In the genomic region with DNA sequence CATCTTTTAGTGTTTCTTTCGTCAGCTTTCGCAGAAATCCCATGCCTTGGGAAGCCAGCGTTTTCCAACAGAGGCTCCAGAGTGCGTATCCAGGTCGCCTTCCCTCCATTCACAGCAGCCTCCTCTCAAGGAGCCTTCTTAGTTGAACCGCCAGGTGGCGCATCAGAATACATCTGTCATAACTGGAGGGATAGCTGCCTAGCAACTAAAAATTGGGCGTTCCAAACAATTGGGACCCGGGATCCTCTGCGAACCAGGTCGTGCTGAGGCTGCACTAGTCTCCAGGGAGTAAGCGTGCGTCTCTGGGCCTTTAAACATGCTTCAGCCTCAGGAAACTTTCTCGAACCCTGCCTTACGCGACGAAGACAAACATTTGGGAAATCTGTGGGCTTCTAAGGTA, we compare ENCODE assay signal across 9 mouse cellular contexts. TPM values are rescaled to one million over a fixed set of nuclear protein-coding genes. Genes with fewer than 3 reads are reported as not detected.
DNase-seq lines count a peak whose midpoint lies in the region; ATAC-seq and TF ChIP-seq lines count a peak whose summit lies in the region.
"Had no signal": no experiment of that assay in that cellular context is flagged by ENCODE, and none has a peak within 500 bp of the region (broad histone marks: within the 10 kb centered on the region; RNA-seq: fewer than 3 reads in every experiment).

No protein-coding gene starts in this region.

- H3K4me2 ChIP-seq in CH12.LX (ENCODE audit: insufficient read depth, low read depth, poor library complexity, severe bottlenecking) = peak overlapping the region; percentile 95
- H3K4me2 ChIP-seq in forebrain, embryonic 12.5 days = peak overlapping the region; percentile 51
- peak overlapping the region; percentile 36; the same call in 1 of the 2 replicates for H3K4me2 ChIP-seq in heart, postnatal 0 days (ENCODE audit: low read depth, low read length)
- H3K4me2 ChIP-seq in liver, embryonic 15.5 days = peak overlapping the region; percentile 40
- peak overlapping the region; percentile 54 for H3K4me2 ChIP-seq in neural tube, embryonic 12.5 days (replicated peaks)
- H3K4me2 ChIP-seq in stomach, postnatal 0 days (replicated peaks; ENCODE audit: low read depth) = peak overlapping the region; percentile 44

- TF ChIP-seq EP300 in CH12.LX (IDR thresholded peaks at IDR 0.05; ENCODE audit: low read length) = no peak
- no peak for TF ChIP-seq EP300 in heart, postnatal 0 days (IDR thresholded peaks at IDR 0.05; ENCODE audit: low read depth)
- TF ChIP-seq EP300 in stomach, postnatal 0 days (optimal IDR thresholded peaks at IDR 0.05) = no peak

- H3K27ac ChIP-seq in CH12.LX (ENCODE audit: insufficient read depth, low read depth) = no peak overlapping the region
- H3K27ac ChIP-seq in forebrain, embryonic 12.5 days = no peak overlapping the region
- H3K27ac ChIP-seq in heart, postnatal 0 days (ENCODE audit: low read depth) = no peak overlapping the region
- H3K27ac ChIP-seq in liver, embryonic 15.5 days (replicated peaks) = no peak overlapping the region
- no peak overlapping the region for H3K27ac ChIP-seq in neural tube, embryonic 12.5 days
- H3K27ac ChIP-seq in stomach, postnatal 0 days (replicated peaks) = no peak overlapping the region

- H3K27me3 ChIP-seq in CH12.LX (replicated peaks) = peaks cover 41% of the 10 kb centered on the region
- peaks cover 18% of the 10 kb centered on the region for H3K27me3 ChIP-seq in forebrain, embryonic 12.5 days
- peaks cover 11% of the 10 kb centered on the region; the same call in 1 of the 2 replicates for H3K27me3 ChIP-seq in heart, postnatal 0 days (ENCODE audit: control insufficient read depth, insufficient read depth, low read length)
- H3K27me3 ChIP-seq in liver, embryonic 15.5 days = peaks cover 63% of the 10 kb centered on the region
- H3K27me3 ChIP-seq in neural tube, embryonic 12.5 days (replicated peaks) = peaks cover 13% of the 10 kb centered on the region; the same call in 1 of the 2 replicates
- no peaks in the 10 kb centered on the region; the same call in 1 of the 2 replicates for H3K27me3 ChIP-seq in stomach, postnatal 0 days (ENCODE audit: control insufficient read depth, insufficient read depth, low read length)

- peak overlapping the region; percentile 17 to 41 (median 25) for H3K4me3 ChIP-seq in CH12.LX (replicated peaks in 1 of 3; ENCODE audit: low read depth in 2 of 3, low read length in 2 of 3, poor library complexity in 1 of 3)
- H3K4me3 ChIP-seq in forebrain, embryonic 12.5 days (replicated peaks) = peak overlapping the region; percentile 23
- no peak overlapping the region for H3K4me3 ChIP-seq in heart, postnatal 0 days (ENCODE audit: low read depth, low read length)
- no peak overlapping the region for H3K4me3 ChIP-seq in liver, embryonic 15.5 days (replicated peaks)
- H3K4me3 ChIP-seq in neural tube, embryonic 12.5 days = no peak overlapping the region
- H3K4me3 ChIP-seq in stomach, postnatal 0 days (ENCODE audit: low read depth, low read length) = 0 out of 2 replicates have a peak overlapping the region, but pooled peaks have one; percentile 10

- TF ChIP-seq CTCF in CH12.LX (conservative IDR thresholded peaks at IDR 0.05 in 1 of 2, IDR thresholded peaks at IDR 0.05 in 1 of 2; ENCODE audit: low read depth in 2 of 2, low read length in 2 of 2) = peak; percentile 78 to 82
- peak; percentile 82 for TF ChIP-seq CTCF in heart, postnatal 0 days (IDR thresholded peaks at IDR 0.05; ENCODE audit: low read depth)
- peak; percentile 88 for TF ChIP-seq CTCF in stomach, postnatal 0 days (IDR thresholded peaks at IDR 0.05; ENCODE audit: low read depth)

- no peaks in the 10 kb centered on the region for H3K79me2 ChIP-seq in CH12.LX (replicated peaks; ENCODE audit: control insufficient read depth, extremely low read depth, insufficient read depth, poor library complexity, severe bottlenecking)

- dilution Hi-C loops in CH12.LX (cut with MboI; ENCODE audit: extremely low pct_ligation_motif_present, extremely low pct_unique_long_range_greater_than_20kb, low sequenced_read_pairs) = no loop called here

- peak; percentile 96 for DNase-seq in CH12.LX (ENCODE audit: extremely low read depth)
- peak; percentile 85 for DNase-seq in c-Kit-positive CD71-positive TER-119-negative erythroid progenitor cells, embryonic 14.5 days (ENCODE audit: low read depth)
- DNase-seq in heart, postnatal 0 days (ENCODE audit: low spot score) = peak; percentile 84
- DNase-seq in kidney, postnatal 36 days = peak; percentile 87 to 92
- DNase-seq in stomach, postnatal 0 days (ENCODE audit: low spot score) = peak; percentile 85

- no peaks in the 10 kb centered on the region for H3K36me3 ChIP-seq in CH12.LX (replicated peaks in 1 of 2; ENCODE audit: control insufficient read depth in 1 of 2, insufficient read depth in 1 of 2, low read length in 1 of 2)
- H3K36me3 ChIP-seq in forebrain, embryonic 12.5 days (replicated peaks) = no peaks in the 10 kb centered on the region
- no peaks in the 10 kb centered on the region for H3K36me3 ChIP-seq in heart, postnatal 0 days (replicated peaks; ENCODE audit: control insufficient read depth, insufficient read depth, low read length)
- no peaks in the 10 kb centered on the region for H3K36me3 ChIP-seq in liver, embryonic 15.5 days (replicated peaks)
- no peaks in the 10 kb centered on the region for H3K36me3 ChIP-seq in neural tube, embryonic 12.5 days
- no peaks in the 10 kb centered on the region for H3K36me3 ChIP-seq in stomach, postnatal 0 days (ENCODE audit: control insufficient read depth, insufficient read depth, low read length)

- no peaks in the 10 kb centered on the region for H3K9me3 ChIP-seq in CH12.LX (replicated peaks; ENCODE audit: low read length)
- no peaks in the 10 kb centered on the region for H3K9me3 ChIP-seq in forebrain, embryonic 12.5 days
- no peaks in the 10 kb centered on the region for H3K9me3 ChIP-seq in heart, postnatal 0 days (replicated peaks; ENCODE audit: control insufficient read depth, low read length)
- no peaks in the 10 kb centered on the region for H3K9me3 ChIP-seq in liver, embryonic 15.5 days (replicated peaks)
- H3K9me3 ChIP-seq in neural tube, embryonic 12.5 days = no peaks in the 10 kb centered on the region
- H3K9me3 ChIP-seq in stomach, postnatal 0 days (ENCODE audit: control insufficient read depth, low read length) = no peaks in the 10 kb centered on the region

- peak; percentile 45 for TF ChIP-seq RAD21 in CH12.LX (IDR thresholded peaks at IDR 0.05; ENCODE audit: low read depth, low read length)

- H3K4me1 ChIP-seq in CH12.LX (ENCODE audit: control insufficient read depth in 1 of 2, insufficient read depth in 2 of 2) = peaks cover 0 to 24% of the 10 kb centered on the region in 2 experiments; a peak in 2 of 4 replicates
- H3K4me1 ChIP-seq in forebrain, embryonic 12.5 days = peaks cover 14% of the 10 kb centered on the region
- peaks cover 15% of the 10 kb centered on the region for H3K4me1 ChIP-seq in heart, postnatal 0 days (ENCODE audit: control insufficient read depth, insufficient read depth)
- peaks cover 17% of the 10 kb centered on the region for H3K4me1 ChIP-seq in liver, embryonic 15.5 days (replicated peaks)
- peaks cover 10% of the 10 kb centered on the region; the same call in 1 of the 2 replicates for H3K4me1 ChIP-seq in neural tube, embryonic 12.5 days
- no peaks in the 10 kb centered on the region for H3K4me1 ChIP-seq in stomach, postnatal 0 days (replicated peaks; ENCODE audit: control insufficient read depth, insufficient read depth)

- TF ChIP-seq POLR2A in CH12.LX (IDR thresholded peaks at IDR 0.05; ENCODE audit: low read depth, low read length) = no peak

- peak overlapping the region; percentile 68 for H3K9ac ChIP-seq in CH12.LX (ENCODE audit: insufficient read depth, low read depth)
- H3K9ac ChIP-seq in forebrain, embryonic 12.5 days = no peak overlapping the region
- H3K9ac ChIP-seq in heart, postnatal 0 days (replicated peaks; ENCODE audit: low read depth, low read length) = no peak overlapping the region
- no peak overlapping the region for H3K9ac ChIP-seq in liver, embryonic 15.5 days
- H3K9ac ChIP-seq in neural tube, embryonic 12.5 days = no peak overlapping the region
- no peak overlapping the region for H3K9ac ChIP-seq in stomach, postnatal 0 days (ENCODE audit: low read length)

- in situ Hi-C loops in CH12.LX (cut with MboI; ENCODE audit: low pct_ligation_motif_present, low pct_unique_long_range_greater_than_20kb, low sequenced_read_pairs) = no loop called here

- WGBS in forebrain, embryonic 12.5 days = 4% methylated on average over 17 of the region's 17 CpGs
- 5% methylated on average over 17 of the region's 17 CpGs for WGBS in heart, postnatal 0 days
- WGBS in liver, embryonic 15.5 days (ENCODE audit: insufficient replicate concordance) = 6% methylated on average over 17 of the region's 17 CpGs
- 7% methylated on average over 17 of the region's 17 CpGs for WGBS in neural tube, embryonic 12.5 days
- WGBS in stomach, postnatal 0 days = 5% methylated on average over 17 of the region's 17 CpGs

- ATAC-seq in forebrain, embryonic 12.5 days (ENCODE audit: low FRiP score) = peak; percentile 78
- ATAC-seq in heart, postnatal 0 days (ENCODE audit: insufficient read depth, low read depth) = peak; percentile 72; the same call in 1 of the 2 replicates
- no peak for ATAC-seq in liver, embryonic 15.5 days (ENCODE audit: insufficient read depth)
- ATAC-seq in neural tube, embryonic 12.5 days (ENCODE audit: low FRiP score, low read depth) = peak; percentile 65
- ATAC-seq in stomach, postnatal 0 days (ENCODE audit: low FRiP score, low TSS enrichment) = peak; percentile 41; the same call in 1 of the 2 replicates

RNA-seq across cellular contexts. Expression of gene 5330417C22Rik, which starts 1.0 kb away (rescaled TPM):
- 0.13 and 0.17 TPM in 2 replicates for total RNA-seq in CH12.LX (2012; rRNA removed)
- 0.05 TPM in 1 of 2 replicates, not detected in the other for total RNA-seq in CH12.LX (2014; rRNA removed)
- 0.26 and 0.27 TPM in 2 replicates for polyA plus RNA-seq in CH12.LX (2012; ENCODE audit: insufficient read length, low read depth)
- polyA plus RNA-seq in forebrain, embryonic 12.5 days (2016; fragmentation: Nextera tagmentation; extraction: Ambion mirVana) = 3.7 and 5.9 TPM in 2 replicates
- total RNA-seq in heart, postnatal 0 days (2014; rRNA removed; ENCODE audit: low replicate concordance) = 0.04 and 0.62 TPM in 2 replicates
- 0.34 and 1.6 TPM in 2 replicates for polyA plus RNA-seq in heart, postnatal 0 days (2015; fragmentation: Nextera tagmentation; extraction: Ambion mirVana)
- 0.26 and 0.71 TPM in 2 replicates for polyA plus RNA-seq in liver, embryonic 15.5 days (2015; fragmentation: Nextera tagmentation; extraction: Ambion mirVana)
- 4.6 TPM in 2 replicates for polyA plus RNA-seq in neural tube, embryonic 12.5 days (2016; fragmentation: Nextera tagmentation; extraction: Ambion mirVana)
- polyA plus RNA-seq in stomach, postnatal 0 days (2015; fragmentation: Nextera tagmentation; extraction: Ambion mirVana) = 30.8 and 32.0 TPM in 2 replicates

RNA-seq across cellular contexts. Expression of gene 1700013F07Rik, which starts 3.4 kb away (rescaled TPM):
- total RNA-seq in CH12.LX (2012; rRNA removed) (2.5 TPM in 1 of 2 replicates, not detected in the other), CH12.LX (2014; rRNA removed) (0.38 TPM in 1 of 2 replicates, not detected in the other)
- polyA plus RNA-seq in CH12.LX (2012; ENCODE audit: insufficient read length, low read depth) = 0.94 TPM in 1 of 2 replicates, not detected in the other
- 0.76 and 1.2 TPM in 2 replicates for polyA plus RNA-seq in forebrain, embryonic 12.5 days (2016; fragmentation: Nextera tagmentation; extraction: Ambion mirVana)
- total RNA-seq in heart, postnatal 0 days (2014; rRNA removed; ENCODE audit: low replicate concordance) = not detected in 2 replicates
- not detected in 2 replicates for polyA plus RNA-seq in heart, postnatal 0 days (2015; fragmentation: Nextera tagmentation; extraction: Ambion mirVana)
- polyA plus RNA-seq in liver, embryonic 15.5 days (2015; fragmentation: Nextera tagmentation; extraction: Ambion mirVana) = not detected in 2 replicates
- 0.32 TPM in 1 of 2 replicates, not detected in the other for polyA plus RNA-seq in neural tube, embryonic 12.5 days (2016; fragmentation: Nextera tagmentation; extraction: Ambion mirVana)
- 0.34 TPM in 1 of 2 replicates, not detected in the other for polyA plus RNA-seq in stomach, postnatal 0 days (2015; fragmentation: Nextera tagmentation; extraction: Ambion mirVana)
- polyA plus RNA-seq: large intestine, adult 2 months had no signal

RNA-seq across cellular contexts. Expression of gene Tmem167b, which starts 25.0 kb away (rescaled TPM):
- total RNA-seq in CH12.LX (2012; rRNA removed) (11.3 and 12.0 TPM in 2 replicates), CH12.LX (2014; rRNA removed) (18.4 and 18.7 TPM in 2 replicates)
- polyA plus RNA-seq in CH12.LX (2012; ENCODE audit: insufficient read length, low read depth) = 13.1 and 14.4 TPM in 2 replicates
- polyA plus RNA-seq in forebrain, embryonic 12.5 days (2016; fragmentation: Nextera tagmentation; extraction: Ambion mirVana) = 59.4 and 65.8 TPM in 2 replicates
- 22.4 and 34.6 TPM in 2 replicates for total RNA-seq in heart, postnatal 0 days (2014; rRNA removed; ENCODE audit: low replicate concordance)
- 25.4 and 25.8 TPM in 2 replicates for polyA plus RNA-seq in heart, postnatal 0 days (2015; fragmentation: Nextera tagmentation; extraction: Ambion mirVana)
- 15.1 and 16.2 TPM in 2 replicates for polyA plus RNA-seq in liver, embryonic 15.5 days (2015; fragmentation: Nextera tagmentation; extraction: Ambion mirVana)
- polyA plus RNA-seq in neural tube, embryonic 12.5 days (2016; fragmentation: Nextera tagmentation; extraction: Ambion mirVana) = 55.3 and 56.7 TPM in 2 replicates
- 29.9 and 33.0 TPM in 2 replicates for polyA plus RNA-seq in stomach, postnatal 0 days (2015; fragmentation: Nextera tagmentation; extraction: Ambion mirVana)

RNA-seq across cellular contexts. Expression of gene Taf13, which starts 34.2 kb away (rescaled TPM):
- total RNA-seq in CH12.LX (2012; rRNA removed) = 9.6 and 10.0 TPM in 2 replicates
- total RNA-seq in CH12.LX (2014; rRNA removed) = 10.3 and 12.0 TPM in 2 replicates
- polyA plus RNA-seq in CH12.LX (2012; ENCODE audit: insufficient read length, low read depth) = 19.7 and 20.9 TPM in 2 replicates
- 55.7 and 58.5 TPM in 2 replicates for polyA plus RNA-seq in forebrain, embryonic 12.5 days (2016; fragmentation: Nextera tagmentation; extraction: Ambion mirVana)
- 6.0 and 9.9 TPM in 2 replicates for total RNA-seq in heart, postnatal 0 days (2014; rRNA removed; ENCODE audit: low replicate concordance)
- polyA plus RNA-seq in heart, postnatal 0 days (2015; fragmentation: Nextera tagmentation; extraction: Ambion mirVana) = 29.6 and 30.3 TPM in 2 replicates
- polyA plus RNA-seq in liver, embryonic 15.5 days (2015; fragmentation: Nextera tagmentation; extraction: Ambion mirVana) = 9.5 and 10.4 TPM in 2 replicates
- 72.6 and 77.8 TPM in 2 replicates for polyA plus RNA-seq in neural tube, embryonic 12.5 days (2016; fragmentation: Nextera tagmentation; extraction: Ambion mirVana)
- polyA plus RNA-seq in stomach, postnatal 0 days (2015; fragmentation: Nextera tagmentation; extraction: Ambion mirVana) = 40.0 and 42.2 TPM in 2 replicates

RNA-seq across cellular contexts. Expression of gene Wdr47, which starts 53.8 kb away (rescaled TPM):
- total RNA-seq in CH12.LX (2012; rRNA removed) = 2.2 and 2.4 TPM in 2 replicates
- 1.7 and 2.7 TPM in 2 replicates for total RNA-seq in CH12.LX (2014; rRNA removed)
- 2.7 and 4.6 TPM in 2 replicates for polyA plus RNA-seq in CH12.LX (2012; ENCODE audit: insufficient read length, low read depth)
- 51.1 and 55.9 TPM in 2 replicates for polyA plus RNA-seq in forebrain, embryonic 12.5 days (2016; fragmentation: Nextera tagmentation; extraction: Ambion mirVana)
- 4.3 and 8.5 TPM in 2 replicates for total RNA-seq in heart, postnatal 0 days (2014; rRNA removed; ENCODE audit: low replicate concordance)
- polyA plus RNA-seq in heart, postnatal 0 days (2015; fragmentation: Nextera tagmentation; extraction: Ambion mirVana) = 4.3 and 5.2 TPM in 2 replicates
- 1.1 and 1.8 TPM in 2 replicates for polyA plus RNA-seq in liver, embryonic 15.5 days (2015; fragmentation: Nextera tagmentation; extraction: Ambion mirVana)
- polyA plus RNA-seq in neural tube, embryonic 12.5 days (2016; fragmentation: Nextera tagmentation; extraction: Ambion mirVana) = 66.6 and 72.1 TPM in 2 replicates
- polyA plus RNA-seq in stomach, postnatal 0 days (2015; fragmentation: Nextera tagmentation; extraction: Ambion mirVana) = 5.3 and 5.7 TPM in 2 replicates

Comparison
In these comparisons a context has a peak if more than half of its experiments do, and no peak if none do; other contexts are left out.
1. H3K4me2 ChIP-seq: peak in every context shown above with its lines; median percentile 95 in CH12.LX; 54 in neural tube, embryonic 12.5 days; 51 in forebrain, embryonic 12.5 days; 44 in stomach, postnatal 0 days; 40 in liver, embryonic 15.5 days; 36 in heart, postnatal 0 days.
2. H3K4me3 ChIP-seq: peak in CH12.LX (3 of 3), forebrain, embryonic 12.5 days (single experiment) and stomach, postnatal 0 days (single experiment); none in heart, postnatal 0 days (single experiment), liver, embryonic 15.5 days (single experiment) and neural tube, embryonic 12.5 days (single experiment).
3. Peak in every context shown above with its lines, with median percentiles within 50 percentile points of each other: DNase-seq and CTCF ChIP-seq.